Mouse (Mus musculus): ENCODE measurements around the gene Nxph2. TPM values are rescaled to one million over a fixed set of nuclear protein-coding genes. Genes with fewer than 3 reads are reported as not detected.

Nxph2 gene
- total RNA-seq (2023): not detected

GRCm38 (mm10) chr2:23320746-23321585, at the start of gene Nxph2:
Nxph2 (plus strand) TSS chr2:23321246.

Other genes with a start within 250 kb of the Nxph2 start
- gene Mastl, start 165.2 kb upstream of the Nxph2 start, total RNA-seq (2023): not detected
- gene Yme1l1, start 164.9 kb upstream of the Nxph2 start, total RNA-seq (2023): 152 TPM
- gene 4931423N10Rik, start 113.8 kb upstream of the Nxph2 start, total RNA-seq (2023): 0.41 TPM